Mouse (Mus musculus): ENCODE results near the gene Mon2. TPM values are rescaled to one million over a fixed set of nuclear protein-coding genes. Genes with fewer than 3 reads are reported as not detected.
A peak's percentile ranks its signal among the peaks of the same experiment; 100 is the strongest.
"Not testable (repeated sequence)": the region's sequence is repeated elsewhere in the genome, so short reads cannot be mapped to it uniquely, and the experiment has no call there.

The Mon2 gene
- total RNA-seq, 1 experiment from 2014 or later, result 71.8 TPM

GRCm38 (mm10) chr10:123060831-123061230 is 15.5 kb downstream of the Mon2 start:
- DNase-seq, result no peak

GRCm38 (mm10) chr10:123057082-123057481 is 19.2 kb downstream of the Mon2 start:
- no peak for DNase-seq

GRCm38 (mm10) chr10:123056463-123056862 is 19.8 kb downstream of the Mon2 start:
- DNase-seq, result no peak

- DNase-seq, result no peak
These were observed 20.9 kb downstream of the Mon2 start for GRCm38 (mm10) chr10:123055205-123056000.

GRCm38 (mm10) chr10:123053557-123053956 is 22.7 kb downstream of the Mon2 start:
- no peak for DNase-seq

GRCm38 (mm10) chr10:123052021-123052420 is 24.3 kb downstream of the Mon2 start:
- DNase-seq, result no peak

GRCm38 (mm10) chr10:123048730-123049129 is 27.6 kb downstream of the Mon2 start:
- no peak for DNase-seq

GRCm38 (mm10) chr10:123039936-123040335 is 36.4 kb downstream of the Mon2 start:
- no peak for DNase-seq

GRCm38 (mm10) chr10:123032078-123032646 is 44.1 kb downstream of the Mon2 start:
- no peak for DNase-seq

- DNase-seq, result no peak
These were observed 44.9 kb downstream of the Mon2 start for GRCm38 (mm10) chr10:123031449-123031848.

- DNase-seq, result no peak
These were observed 45.7 kb downstream of the Mon2 start for GRCm38 (mm10) chr10:123030589-123030988.

- DNase-seq, result no peak
These were observed 47.4 kb downstream of the Mon2 start for GRCm38 (mm10) chr10:123028949-123029348.

GRCm38 (mm10) chr10:123026736-123027135 is 49.6 kb downstream of the Mon2 start:
- not testable (repeated sequence) for DNase-seq

GRCm38 (mm10) chr10:123013435-123013834 is 62.9 kb downstream of the Mon2 start:
- DNase-seq, result peak; percentile 16

- DNase-seq, result peak; percentile 16
These were observed 64.9 kb downstream of the Mon2 start for GRCm38 (mm10) chr10:123011421-123011820.

GRCm38 (mm10) chr10:123005237-123006185 is 70.8 kb downstream of the Mon2 start:
- DNase-seq, result no peak

GRCm38 (mm10) chr10:123004475-123005236 is 71.6 kb downstream of the Mon2 start:
- no peak for DNase-seq

GRCm38 (mm10) chr10:123001985-123002384 is 74.3 kb downstream of the Mon2 start:
- no peak for DNase-seq

- DNase-seq, result no peak
These were observed 74.9 kb downstream of the Mon2 start for GRCm38 (mm10) chr10:123001363-123001762.

GRCm38 (mm10) chr10:122999356-122999755 is 76.9 kb downstream of the Mon2 start:
- DNase-seq, result no peak

- DNase-seq, result no peak
These were observed 78.5 kb downstream of the Mon2 start for GRCm38 (mm10) chr10:122997852-122998251.
